Mouse (Mus musculus): Measurements from ENCODE around the gene Tmc8. TPM values are rescaled to one million over a fixed set of nuclear protein-coding genes. Genes with fewer than 3 reads are reported as not detected.

The Tmc8 gene
- polyA plus RNA-seq, 1 experiment from 2014 or later, result 0.74 TPM

Other genes with a start within 250 kb of the Tmc8 start
- 18.4 and 22.5 TPM in 2 replicates for gene Tnrc6c, start 127.8 kb upstream of the Tmc8 start, polyA plus RNA-seq (2015; fragmentation: Nextera tagmentation; extraction: Ambion mirVana)
- gene Tmc6, start 122 bp downstream of the Tmc8 start, polyA plus RNA-seq (2015; fragmentation: Nextera tagmentation; extraction: Ambion mirVana), result 19.0 and 20.4 TPM in 2 replicates
- 0.50 TPM in 1 of 2 replicates, not detected in the other for gene 6030468B19Rik, start 15.6 kb downstream of the Tmc8 start, polyA plus RNA-seq (2015; fragmentation: Nextera tagmentation; extraction: Ambion mirVana)
- 0.66 and 0.99 TPM in 2 replicates for gene Gm20708, start 27.6 kb downstream of the Tmc8 start, polyA plus RNA-seq (2015; fragmentation: Nextera tagmentation; extraction: Ambion mirVana)
- gene Syngr2, start 27.6 kb downstream of the Tmc8 start, polyA plus RNA-seq (2015; fragmentation: Nextera tagmentation; extraction: Ambion mirVana), result 41.4 and 43.4 TPM in 2 replicates
- gene Afmid, start 43.8 kb downstream of the Tmc8 start, polyA plus RNA-seq (2015; fragmentation: Nextera tagmentation; extraction: Ambion mirVana), result 4.2 and 5.1 TPM in 2 replicates
- gene Tk1, start 44.0 kb downstream of the Tmc8 start, polyA plus RNA-seq (2015; fragmentation: Nextera tagmentation; extraction: Ambion mirVana), result 143 and 150 TPM in 2 replicates
- 326 and 344 TPM in 2 replicates for gene Birc5, start 67.2 kb downstream of the Tmc8 start, polyA plus RNA-seq (2015; fragmentation: Nextera tagmentation; extraction: Ambion mirVana)
- gene Tmem235, start 78.7 kb downstream of the Tmc8 start, polyA plus RNA-seq (2015; fragmentation: Nextera tagmentation; extraction: Ambion mirVana), result not detected in 2 replicates
- 2.7 and 2.9 TPM in 2 replicates for gene Tha1, start 91.4 kb downstream of the Tmc8 start, polyA plus RNA-seq (2015; fragmentation: Nextera tagmentation; extraction: Ambion mirVana)
- 12.7 and 15.0 TPM in 2 replicates for gene Socs3, start 188.0 kb downstream of the Tmc8 start, polyA plus RNA-seq (2015; fragmentation: Nextera tagmentation; extraction: Ambion mirVana)
- gene Pgs1, start 204.2 kb downstream of the Tmc8 start, polyA plus RNA-seq (2015; fragmentation: Nextera tagmentation; extraction: Ambion mirVana), result 37.4 and 39.5 TPM in 2 replicates